Mouse (Mus musculus) Muller cell, postnatal 12 days (primary cell): ENCODE measurements around the gene Tsc22d1.

Experiments
- DNase-seq: peaks from one replicate; pipeline ENCODE4 v3.0.0-alpha.2; 2015; ENCODE audit errors: inconsistent ontology term

Tsc22d1 gene

DNA sequence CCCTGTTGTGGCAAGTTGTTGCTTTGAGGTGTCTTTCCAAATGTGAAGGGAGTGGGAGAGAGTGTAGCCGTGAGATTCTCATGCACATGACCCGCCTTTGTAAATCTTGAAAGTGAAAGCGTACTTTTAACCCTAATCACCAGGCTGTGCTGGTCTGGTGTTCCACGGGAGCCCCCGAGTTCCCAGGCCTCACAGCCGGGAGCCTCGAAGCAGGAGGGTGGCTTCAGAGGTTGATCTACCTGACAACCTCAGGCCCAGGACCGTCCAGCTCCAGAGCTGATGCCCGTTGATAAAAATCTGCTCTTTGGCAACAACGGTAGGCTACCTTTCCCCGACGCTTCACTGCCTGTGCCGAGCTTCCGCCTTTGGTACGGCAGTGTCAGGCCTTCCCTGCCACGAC, 72.8 kb downstream of the Tsc22d1 start:
- no peak for DNase-seq

DNA sequence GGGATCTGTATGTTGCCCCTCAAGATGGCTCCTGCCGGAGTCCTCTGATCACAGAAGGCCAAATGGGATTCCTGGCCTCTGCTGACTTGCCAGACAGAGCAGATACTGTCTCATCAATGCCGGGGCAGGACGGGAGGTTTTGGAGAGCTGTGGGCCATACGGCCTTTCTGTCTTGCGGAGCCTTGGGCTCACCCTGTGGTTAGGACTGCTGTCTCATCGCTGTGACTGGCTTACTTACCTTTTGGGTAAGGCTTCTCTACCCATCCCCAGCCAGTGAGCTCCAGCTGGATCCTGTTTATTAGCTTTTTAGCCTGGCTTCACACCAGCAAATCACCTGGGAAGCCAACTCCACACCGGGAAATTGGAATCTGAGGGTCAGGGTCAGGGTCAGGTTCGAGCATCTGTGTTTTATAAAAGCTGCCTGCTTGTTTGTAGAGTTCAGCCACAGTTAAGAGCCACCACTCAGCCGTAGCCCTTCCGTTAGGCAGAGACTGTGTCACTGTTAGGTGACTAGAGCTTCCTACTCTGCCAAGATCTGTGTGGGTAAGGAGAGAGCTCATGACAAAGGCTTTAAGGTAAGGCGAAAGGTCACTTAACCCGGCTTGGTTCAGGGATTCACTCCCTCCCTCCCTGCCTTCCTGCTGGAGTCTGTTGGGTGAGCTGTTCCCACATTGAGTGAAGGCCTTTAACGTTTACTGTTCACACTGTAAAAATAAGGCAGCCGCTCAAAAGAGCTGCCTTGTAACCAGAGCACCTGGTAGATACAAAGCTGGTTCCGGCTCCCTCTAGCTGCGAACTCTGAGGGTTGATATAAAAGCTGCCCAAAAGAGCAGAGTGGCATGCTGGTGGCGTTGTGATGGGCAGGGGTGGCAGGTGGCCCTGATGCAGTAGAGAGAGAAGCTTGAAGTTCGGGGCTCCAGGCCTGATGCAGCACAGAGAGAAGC, 73.6 kb downstream of the Tsc22d1 start:
- no peak for DNase-seq

DNA sequence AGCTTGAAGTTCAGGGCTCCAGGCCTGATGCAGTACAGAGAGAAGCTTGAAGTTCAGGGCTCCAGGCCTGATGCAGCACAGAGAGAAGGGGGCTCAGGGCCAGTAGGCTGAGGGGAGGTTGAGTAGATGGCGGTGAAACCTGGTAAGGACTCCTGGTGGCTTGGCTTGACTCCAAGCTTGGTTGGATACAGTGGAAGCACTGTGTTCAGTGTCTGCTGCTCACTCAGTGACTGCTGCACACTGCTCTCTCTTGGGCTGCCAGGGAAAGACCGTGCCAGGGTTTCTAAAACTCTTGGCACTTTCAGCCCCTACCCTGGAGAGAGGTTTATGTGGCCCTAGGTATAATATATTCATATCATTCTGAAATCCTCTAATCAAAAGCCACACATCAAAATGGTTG, 74.4 kb downstream of the Tsc22d1 start:
- DNase-seq: no peak

DNA sequence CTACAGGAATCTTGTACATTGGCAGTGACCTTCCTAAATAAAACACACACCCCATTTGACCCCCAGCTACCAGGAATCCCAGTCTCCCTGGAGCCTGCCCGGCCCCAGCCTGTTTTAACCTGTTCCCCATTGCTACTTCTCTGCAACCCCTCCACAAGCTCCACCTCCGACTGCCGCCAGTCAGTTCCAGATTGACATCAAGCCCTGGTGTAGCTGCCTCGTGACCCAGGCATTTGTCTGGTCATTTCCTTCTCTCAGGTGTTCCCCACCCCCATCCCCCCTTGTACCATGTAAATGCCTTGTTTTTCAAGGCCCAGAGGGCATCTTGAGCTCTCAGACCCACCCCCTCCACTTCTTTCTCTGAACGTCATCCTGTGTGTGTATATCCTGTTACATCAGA, 80.3 kb downstream of the Tsc22d1 start:
- DNase-seq: no peak

DNA sequence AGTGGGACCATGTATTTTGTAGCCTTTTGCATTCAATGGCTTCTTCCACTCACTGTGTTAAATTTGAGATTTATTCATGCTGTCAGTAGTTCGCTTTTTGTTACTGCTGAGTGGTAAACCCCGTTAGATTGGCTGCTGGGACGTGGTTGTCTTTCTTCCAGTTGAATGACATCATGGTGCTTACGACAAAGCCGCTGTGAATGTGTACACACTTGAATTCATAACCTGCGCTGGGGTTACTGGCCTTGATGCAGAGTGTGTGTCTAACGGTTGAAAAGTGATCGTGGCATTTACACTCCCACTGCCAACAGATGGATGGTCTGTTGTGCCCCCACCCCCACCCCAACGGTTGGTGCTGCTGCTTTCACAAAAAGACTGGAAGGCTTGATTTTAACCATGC, 82.4 kb downstream of the Tsc22d1 start:
- no peak for DNase-seq

DNA sequence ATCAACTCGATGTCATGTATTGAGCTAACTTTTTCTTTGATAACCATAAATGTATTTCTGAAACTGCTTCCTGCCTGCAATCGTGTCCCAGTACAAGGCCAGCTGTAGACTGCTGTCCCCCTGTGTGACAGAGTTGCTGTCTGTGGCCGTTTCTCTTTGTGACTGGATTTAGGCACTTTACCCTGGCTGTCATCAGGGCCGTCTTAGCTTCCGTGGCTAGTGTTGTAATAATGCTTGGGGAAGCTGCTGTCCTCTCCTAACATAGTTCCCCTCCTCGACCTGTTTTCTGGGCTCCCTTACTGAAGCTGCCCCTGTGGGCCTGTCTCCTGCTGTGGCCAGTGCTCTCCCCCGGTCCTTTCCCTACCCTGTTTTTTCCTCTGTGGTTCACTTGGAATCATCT, 83.4 kb downstream of the Tsc22d1 start:
- DNase-seq: no peak

DNA sequence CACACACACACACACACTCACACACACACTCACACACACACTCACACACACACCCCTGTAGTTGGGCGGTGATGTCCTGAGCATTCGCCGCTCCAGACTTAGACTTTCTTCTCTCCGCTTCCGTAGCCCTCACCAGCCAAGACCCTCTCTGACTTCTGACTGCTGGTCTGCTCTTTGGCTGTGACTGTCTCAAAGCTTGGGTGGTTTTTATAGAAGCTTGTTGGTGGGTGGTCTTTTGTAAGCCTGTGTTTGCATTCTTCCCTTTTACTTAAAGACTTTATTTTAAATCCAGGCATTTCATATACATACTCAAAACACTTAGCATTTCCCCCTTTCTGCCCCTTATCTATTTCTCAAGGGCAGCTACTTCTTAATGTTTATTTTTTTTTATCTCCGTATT, 84.7 kb downstream of the Tsc22d1 start:
- DNase-seq: no peak

DNA sequence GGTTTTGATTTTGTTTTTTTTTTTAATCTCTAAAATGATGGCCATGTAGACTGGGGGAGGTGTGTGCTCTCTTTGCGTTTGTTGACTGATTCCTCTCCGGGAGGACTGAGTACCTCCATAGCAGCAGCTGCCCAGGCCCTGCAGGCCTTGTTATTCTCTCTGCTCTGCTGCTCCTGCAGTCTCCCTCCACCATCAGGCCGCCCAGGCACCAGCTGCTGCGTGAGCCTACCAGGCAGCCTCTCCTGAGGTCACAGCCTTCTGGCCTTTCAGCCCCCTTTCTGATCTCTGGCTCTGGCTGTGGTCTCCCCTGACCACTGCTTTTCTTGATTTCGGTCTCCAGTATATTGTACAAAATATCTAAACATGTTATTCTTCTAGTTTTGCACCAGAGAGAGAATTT, 85.3 kb downstream of the Tsc22d1 start:
- DNase-seq: no peak

DNA sequence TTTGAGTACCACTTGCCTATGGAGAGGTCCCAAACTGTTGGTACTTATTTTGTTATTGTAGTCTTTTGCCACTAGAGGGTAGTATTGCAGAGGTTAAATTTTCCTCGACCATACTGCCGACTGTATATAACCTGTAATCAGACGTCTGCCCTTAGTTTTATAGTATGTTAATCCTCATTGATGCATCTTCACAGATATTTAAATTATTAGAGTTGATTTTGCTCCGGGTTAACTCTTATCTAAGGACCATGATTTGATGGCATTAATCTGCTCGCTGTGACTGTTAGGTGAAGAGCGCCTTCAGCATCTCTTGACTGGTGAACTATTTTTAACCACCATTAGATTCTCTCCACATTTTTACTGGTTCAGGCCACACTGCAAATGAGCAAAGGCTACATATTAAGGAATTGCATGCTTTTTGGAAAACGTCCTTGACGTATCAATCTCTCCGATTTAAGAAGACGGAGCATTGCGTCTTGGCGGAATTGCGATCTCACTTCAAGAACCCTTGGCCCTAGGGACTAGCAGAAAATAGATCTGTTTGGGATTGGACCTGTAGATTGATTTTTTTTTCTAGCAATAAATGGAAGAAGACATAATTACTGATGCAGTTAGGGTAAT, 88.6 kb downstream of the Tsc22d1 start:
- peak; percentile 68 for DNase-seq

DNA sequence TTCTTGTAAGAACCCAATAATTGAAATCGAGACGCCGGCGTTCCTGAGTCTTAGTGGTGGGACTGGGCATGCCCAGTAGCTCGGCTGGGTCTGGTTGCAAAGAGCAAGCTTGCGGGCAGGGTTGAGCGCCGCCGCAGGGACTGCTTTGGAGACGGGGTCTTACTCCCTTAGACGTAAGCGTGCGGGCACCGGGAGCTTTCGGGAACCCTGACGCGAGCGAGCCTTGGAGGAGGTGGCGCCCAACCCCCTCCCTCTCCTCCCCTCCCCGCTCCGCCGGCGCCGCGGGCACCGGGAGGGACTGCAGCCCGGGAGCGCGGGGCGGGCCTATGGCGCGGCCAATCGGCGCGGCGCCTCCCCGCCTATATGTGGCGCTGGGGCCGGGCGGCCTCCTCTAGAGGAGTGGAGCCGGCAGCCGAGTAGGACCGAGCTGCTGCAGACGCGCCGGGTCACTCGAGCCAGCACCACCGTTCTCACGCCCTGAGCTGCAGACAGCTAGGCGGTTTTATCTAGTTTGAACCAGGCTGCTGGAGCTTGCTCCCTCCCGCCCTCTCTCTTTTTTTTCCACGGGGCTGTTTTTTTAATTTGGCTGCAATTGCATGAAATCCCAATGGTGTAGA, 89.5 kb downstream of the Tsc22d1 start:
- peak; percentile 97 for DNase-seq

DNA sequence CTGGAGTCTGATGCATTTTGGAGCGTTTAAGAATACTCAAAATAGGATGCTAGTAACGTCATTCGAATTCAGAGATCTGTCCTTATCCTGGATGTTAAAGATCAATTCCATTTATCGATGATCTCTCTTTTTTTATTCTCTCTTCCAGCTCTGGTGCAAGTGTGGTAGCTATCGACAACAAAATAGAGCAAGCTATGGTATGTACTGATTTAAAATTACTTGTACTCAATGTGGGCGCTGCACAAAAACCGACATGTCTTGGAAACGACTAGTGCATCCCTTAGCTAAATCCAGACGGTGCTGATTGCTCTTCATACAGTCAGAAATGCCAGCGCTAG, 90.3 kb downstream of the Tsc22d1 start:
- DNase-seq: no peak

DNA sequence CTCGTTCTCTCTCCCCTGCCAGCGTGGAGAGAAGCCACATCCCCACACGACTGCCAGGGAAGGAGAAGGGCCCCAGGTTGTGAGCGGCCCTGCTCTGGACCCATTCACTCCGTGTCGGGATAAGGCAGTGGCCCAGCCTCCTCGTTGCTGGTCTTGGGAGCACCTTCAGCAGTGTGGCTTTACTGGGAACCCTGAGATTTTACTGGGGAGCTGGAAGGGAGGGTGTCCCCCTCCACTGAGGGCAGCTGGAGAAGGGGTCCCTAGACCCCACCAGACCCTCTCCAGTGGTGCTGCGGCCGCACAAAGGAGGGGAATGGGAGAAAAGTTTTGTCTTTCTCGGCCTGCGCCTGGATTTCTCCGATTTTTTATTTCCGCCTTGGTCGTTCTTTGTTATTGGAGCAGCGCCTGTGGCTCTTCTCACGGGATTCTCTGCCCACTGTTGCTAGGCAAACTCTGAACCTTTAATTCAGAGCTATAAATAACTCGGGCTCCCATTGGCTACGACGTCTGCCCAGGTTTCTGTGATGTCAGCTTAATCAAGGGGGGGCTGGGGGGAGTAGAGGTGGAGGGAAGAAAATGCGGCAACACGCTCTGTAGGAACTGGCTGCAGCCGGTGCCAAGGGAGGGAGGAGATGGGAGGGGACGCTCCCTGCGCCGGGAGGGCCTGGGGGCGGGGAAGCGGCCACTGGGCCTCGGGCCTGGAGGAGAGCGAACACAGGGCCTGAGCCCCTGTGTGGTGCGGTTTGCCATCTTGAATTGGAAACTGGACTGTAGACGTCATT, 90.9 kb downstream of the Tsc22d1 start:
- peak; percentile 98 for DNase-seq

DNA sequence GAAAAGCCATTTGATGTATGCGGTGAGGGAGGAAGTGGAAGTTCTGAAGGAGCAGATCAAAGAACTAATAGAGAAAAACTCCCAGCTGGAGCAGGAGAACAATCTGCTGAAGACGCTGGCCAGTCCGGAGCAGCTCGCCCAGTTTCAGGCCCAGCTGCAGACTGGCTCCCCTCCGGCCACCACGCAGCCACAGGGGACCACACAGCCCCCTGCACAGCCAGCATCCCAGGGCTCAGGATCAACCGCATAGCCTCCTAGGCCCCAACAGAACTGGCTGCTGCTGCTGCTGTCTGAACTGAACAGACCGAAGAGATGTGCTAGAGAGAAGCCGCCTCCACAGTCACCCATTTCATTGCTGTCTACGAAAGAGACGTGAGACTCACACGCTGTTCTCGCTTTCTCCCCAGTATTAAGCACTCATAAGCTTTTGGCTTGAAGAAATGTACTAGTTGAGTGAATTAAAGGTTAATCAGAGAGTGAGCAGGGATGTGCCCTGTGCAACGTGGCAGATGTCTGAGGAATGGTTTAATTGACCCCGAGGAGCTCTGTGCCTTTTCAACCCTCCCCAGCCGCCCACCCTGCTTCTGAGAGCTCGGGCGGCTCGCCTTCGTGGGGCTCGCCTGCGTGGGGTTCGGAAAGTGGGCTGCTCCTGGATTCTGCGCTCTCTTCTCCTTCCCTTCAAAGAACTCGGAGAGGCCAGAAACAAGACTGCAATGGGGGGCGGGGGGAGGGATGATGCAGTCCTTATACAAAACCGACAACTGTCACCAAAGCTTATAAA, 91.9 kb downstream of the Tsc22d1 start:
- no peak for DNase-seq

DNA sequence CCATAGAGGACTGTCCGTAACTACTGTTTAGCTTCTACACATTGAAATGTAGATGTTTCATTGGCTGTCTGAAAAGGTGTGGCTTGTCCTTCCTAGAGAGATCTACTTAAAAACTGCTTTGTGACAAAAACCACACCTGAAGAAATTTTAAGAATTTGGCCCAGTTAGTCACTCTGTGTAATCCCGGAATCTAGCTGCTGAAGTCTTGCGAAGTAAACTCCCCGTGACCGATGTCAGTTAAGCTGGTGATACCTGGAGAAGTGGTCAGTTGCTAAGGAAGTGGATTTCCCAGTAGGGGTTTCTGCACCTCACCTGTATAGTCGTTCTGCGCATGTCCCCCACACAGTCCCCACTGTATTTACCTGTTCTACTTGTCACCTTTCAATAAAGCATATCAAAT, 92.6 kb downstream of the Tsc22d1 start:
- DNase-seq: no peak

DNA sequence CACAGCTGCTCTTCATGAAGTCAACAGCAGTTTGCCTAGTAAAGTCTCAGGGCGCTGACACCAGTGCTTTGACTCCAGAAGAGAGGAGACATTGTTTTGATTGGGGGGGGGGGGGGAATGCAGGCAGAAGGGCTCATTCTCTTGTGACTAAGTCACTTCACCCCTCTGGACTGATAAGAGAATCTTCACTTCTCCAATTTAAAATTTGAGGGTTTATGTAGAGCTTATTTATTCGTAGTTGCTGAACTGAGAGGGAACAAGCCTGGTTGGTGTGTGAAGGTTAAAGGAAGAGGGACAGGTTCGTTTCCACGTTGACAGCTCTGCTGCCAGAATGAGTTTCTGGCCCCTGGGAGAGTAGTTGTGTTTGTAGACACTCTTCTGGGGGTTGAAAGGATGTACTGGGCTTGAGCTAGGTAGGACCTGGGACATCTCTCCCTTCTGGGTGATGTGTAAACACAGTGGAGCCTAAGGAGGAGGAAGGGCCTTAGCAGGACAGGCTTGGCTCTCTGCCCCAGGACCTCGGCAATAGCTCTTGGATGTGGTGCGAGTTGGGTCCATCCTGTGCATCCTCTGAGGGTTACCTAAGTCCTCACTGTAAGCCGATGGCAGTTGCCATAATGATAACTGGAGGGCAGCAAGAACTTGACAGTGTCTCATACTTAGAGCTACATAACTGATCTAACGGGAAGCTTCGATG, 93.2 kb downstream of the Tsc22d1 start:
- no peak for DNase-seq

DNA sequence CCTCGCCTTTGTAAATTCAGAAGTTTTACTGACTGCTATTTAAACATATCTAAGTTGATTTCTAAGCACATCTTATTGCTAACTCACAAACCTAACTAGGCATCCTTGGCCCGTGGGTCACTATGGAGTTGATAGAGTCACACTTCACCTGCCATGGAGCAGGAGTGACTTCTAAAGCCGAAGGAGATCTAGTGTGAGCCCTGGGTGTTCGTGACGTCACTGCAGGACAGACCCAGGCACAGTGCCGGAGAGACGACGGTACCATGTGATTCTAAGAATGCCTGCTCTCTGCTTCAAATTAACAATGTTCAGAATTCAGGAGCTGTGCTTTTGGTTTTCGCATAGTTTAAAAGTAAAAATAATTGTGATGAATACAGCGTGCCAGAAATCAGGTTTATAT, 93.9 kb downstream of the Tsc22d1 start:
- DNase-seq: no peak

DNA sequence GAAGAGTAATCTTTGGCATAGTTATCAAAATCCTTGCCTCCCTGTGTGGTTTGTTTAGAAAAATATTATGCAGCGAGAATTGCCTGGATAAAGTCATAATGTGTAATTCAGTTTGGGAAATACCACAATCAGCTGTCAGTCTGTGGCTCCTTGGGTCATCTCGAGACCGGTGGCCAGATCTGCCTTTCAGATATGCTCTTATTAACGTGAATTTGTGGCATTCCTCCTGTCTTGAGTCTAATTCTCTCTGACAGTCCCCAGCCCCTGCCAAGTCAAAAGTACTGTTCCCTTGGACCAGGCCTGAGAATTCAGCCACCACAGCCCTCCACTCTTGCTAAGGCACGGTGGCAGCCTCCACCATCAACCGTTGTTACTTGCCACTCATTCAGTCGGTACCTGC, 97.2 kb downstream of the Tsc22d1 start:
- DNase-seq: peak; percentile 92

DNA sequence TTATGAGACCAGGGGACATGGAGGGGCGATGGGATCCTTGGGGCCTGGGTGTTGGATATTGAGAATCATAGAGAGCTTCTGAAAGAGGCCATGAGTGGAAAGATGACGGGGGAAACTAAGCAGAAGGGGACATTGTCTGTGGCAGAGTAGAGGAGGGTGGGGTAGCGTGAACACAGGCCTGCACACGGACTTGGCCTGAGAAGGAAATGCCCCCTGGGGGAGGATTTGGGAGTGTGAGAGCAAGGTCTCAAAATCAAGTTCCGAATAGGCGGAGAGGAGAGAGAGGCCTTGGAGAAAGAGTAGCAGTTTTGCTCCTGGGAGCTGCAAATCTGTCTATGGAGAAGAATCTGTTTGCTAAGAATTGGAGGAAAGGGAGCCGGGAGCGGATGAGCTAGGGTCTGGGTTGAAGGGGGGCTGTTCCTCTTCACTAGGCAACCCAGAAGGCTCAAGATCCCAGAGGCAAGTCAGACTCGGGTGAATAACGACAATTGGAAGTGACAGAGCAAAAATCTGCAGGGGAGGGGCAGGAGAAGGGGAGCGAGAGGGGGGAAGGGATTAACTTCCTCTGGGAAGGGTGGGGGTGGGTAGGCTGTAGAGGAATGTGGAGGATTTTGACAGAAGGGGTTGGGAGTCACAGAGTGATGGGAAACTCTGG, 98.8 kb downstream of the Tsc22d1 start:
- no peak for DNase-seq

DNA sequence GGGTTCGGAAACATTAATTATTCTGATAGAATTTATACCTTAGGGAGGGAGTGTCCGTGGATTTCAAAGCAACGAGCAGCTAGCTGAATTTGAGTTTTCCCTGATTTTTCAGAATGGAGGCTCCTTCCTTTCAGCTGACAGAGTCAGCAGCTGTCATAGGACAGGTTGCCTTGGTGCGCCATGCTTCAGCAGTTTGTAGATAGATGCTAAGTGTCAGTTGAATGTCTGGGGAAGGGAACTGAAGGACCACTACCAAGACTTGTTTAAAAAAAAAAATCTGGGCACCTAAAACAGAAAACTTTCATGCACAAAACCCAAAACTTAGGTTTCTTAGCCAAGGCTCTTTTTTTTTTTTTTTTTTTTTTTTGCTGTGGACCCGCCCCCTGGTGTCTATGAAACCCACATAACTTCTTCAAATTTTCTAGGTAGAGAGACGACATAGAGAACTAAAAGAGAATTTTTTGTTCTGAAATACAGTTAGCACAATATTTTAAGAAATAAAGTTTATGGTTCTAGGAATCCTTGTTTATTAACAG, 99.4 kb downstream of the Tsc22d1 start:
- no peak for DNase-seq

DNA sequence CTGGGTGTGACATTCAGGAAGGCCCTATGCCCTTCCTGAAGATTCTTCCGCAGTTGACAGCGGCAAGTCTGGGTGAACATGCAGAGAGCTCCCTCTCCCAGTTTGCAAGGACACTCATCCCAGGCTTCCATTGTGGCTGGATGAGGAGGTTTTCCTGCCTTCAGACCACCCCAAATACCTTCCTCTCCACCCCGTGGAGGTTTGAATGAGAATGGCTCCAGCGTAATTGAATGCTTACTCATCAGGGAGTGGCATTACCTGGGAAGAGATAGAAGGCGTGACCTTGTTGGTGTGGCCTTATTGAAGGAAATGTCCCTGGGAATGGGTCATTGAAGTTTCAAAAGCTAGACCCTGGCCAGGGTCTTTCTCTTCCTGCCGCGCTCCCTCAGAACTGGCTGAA, 100.9 kb downstream of the Tsc22d1 start:
- no peak for DNase-seq
